Mouse (Mus musculus) activated CD4-positive, CD25-positive, alpha-beta regulatory T cell, adult 4 months (primary cell): Measurements from ENCODE around the gene Ephb1. TPM values are rescaled to one million over a fixed set of nuclear protein-coding genes. Genes with fewer than 3 reads are reported as not detected.

ENCODE experiments used
- ATAC-seq: one replicate; pipeline ENCODE4 v1.8.0; 2017
- polyA plus RNA-seq, 2 experiments: library from polyadenylated mRNA; unstranded; fragments of 100-300 nt; shearing (Covaris generic); gene quantifications; one replicate each; pipeline ENCODE4 v1.2.1; 2017

Ephb1 gene
- not detected for polyA plus RNA-seq

DNA sequence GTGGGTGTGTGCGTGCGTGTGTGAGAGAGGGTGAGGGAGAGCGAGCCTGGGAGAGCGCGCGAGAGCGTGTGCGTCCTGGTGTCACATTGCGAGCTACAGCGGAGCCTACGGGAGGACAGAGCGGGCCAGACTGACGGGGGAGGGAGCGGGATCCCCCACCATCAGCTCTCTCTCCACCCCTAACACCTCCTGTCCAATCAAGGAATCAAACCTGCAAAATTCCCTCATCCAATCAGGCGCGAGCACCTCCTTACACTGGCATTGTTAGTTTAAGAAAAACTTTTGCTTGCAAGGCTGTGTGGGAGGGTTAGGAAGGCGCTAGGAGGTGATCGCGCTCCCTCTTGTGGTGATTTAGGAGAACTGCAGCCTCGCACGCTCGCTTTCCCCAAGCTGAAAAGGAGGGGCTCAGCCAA, at the start of gene Ephb1:
Gene Ephb1 (minus strand): TSS at position 133 of the 413 bp plus-strand sequence.
- ATAC-seq: no peak

DNA sequence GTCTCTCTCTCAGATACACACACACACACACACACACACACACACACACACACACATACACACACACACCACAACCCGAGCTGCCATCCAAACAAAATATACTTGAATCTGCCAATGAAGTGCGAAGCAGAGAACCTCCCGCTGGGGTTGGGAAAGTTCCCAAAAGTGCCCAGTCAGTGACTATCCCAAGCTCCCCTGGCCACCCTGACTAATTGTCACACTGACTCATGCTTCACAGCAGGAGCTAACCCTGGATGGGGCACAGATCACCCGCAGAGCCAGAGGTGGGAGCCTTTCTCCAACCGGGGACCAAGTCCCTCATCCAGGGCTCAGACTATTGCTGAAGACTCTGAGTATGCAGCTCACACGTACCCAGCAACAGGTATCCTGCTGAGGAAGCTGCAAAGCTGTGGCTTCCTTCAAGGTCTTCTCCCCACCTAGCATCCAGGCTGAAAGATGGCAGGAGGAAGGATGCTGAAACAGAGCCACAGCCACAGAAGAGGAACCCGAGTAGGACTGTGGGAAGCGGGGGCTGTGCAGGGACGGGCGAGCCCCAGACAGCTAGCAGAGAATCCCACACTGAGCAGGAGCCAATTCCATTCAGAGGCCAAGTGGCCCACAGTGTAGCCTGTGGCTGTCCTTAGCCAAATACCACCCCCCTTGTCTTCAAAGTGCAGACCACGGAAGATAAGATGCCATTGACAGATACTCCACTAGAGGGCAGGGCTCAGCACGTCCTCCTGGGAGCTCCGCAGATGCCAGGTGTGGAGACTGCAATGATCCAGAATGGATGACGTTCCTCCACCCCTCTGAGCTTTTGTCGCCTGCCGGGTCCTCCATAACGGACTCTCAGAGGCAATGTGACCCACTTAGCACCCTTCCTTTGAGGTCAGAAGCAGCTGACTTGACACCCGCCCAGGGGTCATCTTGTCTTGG, 48.9 kb upstream of the Ephb1 start:
- ATAC-seq: no peak

DNA sequence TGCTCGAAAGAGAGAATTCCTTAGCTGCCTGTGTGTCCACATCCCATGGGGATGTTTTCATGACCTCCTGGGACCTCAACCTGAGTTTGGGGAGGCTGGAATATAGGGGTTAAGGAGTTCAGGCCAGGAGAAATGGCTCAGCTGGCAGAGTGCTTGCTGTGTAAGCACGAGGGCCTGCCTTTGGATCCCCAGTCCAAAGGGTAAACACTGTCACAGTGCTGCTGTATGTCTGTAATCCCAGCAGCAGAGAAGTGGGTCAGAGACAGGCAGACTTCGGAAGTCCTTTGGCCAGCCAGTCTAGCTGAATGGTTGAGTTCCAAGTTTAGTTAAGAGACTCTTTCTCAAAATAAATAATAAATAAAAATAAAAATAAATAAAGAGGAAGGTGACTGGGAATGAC, 48.2 kb upstream of the Ephb1 start:
- ATAC-seq: no peak

DNA sequence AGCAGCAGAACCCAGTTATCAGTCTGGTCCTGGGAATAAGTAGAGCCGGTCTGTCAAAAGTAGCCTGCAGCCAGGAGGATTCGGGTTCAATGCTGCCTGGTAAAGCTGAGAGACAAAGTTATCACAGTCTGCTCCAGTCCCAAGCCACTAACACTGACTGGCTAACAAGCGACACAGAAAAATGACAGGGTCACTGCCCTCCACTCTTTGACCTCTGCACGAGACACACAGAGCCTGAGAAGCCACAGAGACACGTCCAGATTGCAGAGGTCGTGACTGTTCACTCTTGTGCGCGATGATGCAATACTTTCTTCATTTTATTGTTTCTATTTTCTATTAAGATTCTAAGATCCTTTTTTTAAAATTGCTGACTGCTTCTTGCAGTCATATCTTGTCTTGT, 33.8 kb upstream of the Ephb1 start:
- ATAC-seq: no peak

DNA sequence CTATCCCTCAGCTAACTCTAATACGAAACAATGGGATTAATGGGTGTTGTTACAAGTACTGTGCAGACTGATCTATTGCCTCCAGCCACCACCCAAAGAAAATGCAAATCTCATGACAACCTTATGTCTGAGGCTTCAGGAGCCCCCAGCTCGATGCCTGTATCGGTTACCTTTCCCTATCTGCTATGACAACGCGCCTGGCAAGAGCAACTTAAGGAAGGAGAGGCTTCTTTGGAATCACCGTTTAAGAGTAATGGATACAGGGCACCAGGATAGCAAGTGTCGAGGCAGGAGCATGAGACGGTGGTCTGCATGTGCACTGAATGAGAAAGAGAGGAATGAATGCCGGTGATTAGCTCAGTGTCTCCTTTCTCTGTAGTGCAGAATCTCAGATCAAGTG, 32.3 kb upstream of the Ephb1 start:
- no peak for ATAC-seq

DNA sequence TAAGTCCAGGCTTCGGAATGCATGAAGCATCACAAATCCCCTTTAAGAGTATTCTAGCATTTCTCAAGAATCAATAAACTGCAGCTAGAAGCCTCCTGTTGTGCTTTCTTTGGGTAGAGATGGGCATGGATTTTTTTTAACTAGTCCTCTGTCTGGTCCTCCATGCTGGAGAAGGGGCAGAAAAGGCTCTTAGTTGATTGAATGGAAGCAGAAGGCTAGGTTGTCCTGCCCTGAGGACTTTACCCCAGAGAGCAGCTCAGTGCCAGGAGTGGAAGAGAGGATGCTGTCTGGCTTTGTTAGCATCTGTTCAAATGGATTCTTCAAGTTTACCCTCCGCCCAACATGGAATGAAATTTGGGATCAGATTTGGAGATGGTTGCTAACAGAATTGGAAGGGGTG, 25.7 kb upstream of the Ephb1 start:
- no peak for ATAC-seq

DNA sequence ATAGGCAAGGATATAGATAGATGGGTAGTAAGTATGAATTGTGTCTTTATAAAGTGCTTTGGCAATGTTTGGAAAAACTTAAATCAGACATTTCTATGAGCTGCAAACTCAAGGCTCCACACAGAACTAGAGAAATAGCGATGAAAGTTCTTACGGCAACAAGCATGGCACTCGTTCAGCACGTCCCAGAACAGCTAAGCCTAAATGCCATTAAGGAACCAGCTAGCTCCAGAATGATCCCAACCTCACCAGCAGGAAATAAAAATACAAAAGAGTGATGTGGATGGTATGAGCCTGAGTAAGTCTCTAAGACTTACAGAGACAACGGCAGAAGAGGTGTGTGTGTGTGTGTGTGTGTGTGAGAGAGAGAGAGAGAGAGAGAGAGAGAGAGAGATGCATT, 20.2 kb upstream of the Ephb1 start:
- ATAC-seq: no peak

DNA sequence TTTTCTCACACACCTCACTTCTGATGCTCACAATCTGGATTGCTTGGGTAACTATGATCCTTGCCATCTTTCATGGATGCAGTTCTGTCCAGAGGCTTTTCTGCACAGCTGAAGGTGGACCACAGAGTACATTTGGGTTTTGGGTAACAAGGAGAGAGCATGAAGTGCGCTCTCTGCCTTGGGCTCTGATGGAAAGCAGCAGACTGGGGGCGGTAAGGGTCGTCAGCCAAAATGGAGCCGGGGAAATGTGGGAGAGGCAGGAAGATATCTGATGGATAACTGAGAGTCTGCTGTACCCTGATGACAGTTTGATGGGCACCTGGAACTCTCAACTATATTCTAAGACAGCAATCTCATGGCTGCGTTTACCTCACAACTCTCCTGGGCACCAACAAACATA, 19.4 kb upstream of the Ephb1 start:
- no peak for ATAC-seq

DNA sequence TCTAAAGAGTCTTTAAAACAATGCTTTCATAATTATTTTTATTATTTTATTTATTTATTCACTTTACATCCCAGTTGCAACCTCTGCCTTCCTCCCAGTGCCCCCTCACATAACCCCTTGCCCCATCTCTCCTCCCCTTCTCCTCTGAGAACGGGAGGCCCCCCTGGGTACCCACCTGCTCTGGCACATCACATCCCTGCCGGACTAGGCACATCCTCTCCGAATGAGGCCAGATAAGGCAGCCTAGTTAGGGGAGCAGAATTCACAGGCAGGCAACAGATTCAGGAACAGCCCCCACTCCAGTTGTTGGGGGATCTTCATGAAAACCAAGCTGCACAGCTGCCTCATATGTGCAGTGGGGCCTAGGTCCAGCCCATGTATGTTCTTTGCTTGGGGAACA, 17.4 kb upstream of the Ephb1 start:
- ATAC-seq: no peak

DNA sequence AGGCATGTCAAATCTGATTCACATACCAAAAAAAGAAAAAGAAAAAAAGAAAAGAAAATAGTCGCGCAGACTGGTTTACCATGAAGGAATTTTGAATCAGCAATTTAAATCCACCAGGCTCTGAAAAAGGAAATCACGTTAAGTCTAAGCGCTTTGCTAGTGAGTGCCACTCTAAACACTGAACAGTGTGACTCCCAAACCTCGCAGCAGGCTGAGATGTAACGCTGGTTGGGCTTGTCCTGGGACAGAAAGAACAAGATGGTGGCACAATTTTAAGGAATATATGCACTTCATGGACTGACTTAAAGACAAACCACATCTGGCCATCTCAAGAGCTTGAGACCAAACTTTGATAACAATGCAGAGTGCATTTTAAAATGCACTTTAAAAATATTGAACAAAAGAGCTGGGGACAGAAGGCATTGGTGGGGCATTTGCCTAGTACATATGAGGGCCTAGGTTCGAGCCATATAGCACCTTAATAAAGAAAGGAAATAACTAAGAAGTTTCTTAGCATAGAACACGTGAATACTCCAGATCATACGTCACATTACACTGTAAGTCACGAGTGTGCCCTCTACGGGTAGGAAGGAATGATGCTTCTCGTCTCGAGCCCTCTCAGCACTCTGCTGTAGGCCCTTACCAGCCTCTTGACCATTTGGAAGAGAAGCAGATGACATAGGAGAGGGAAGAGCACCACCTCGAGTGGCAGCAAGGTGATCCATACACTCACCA, 16.7 kb upstream of the Ephb1 start:
- ATAC-seq: no peak

DNA sequence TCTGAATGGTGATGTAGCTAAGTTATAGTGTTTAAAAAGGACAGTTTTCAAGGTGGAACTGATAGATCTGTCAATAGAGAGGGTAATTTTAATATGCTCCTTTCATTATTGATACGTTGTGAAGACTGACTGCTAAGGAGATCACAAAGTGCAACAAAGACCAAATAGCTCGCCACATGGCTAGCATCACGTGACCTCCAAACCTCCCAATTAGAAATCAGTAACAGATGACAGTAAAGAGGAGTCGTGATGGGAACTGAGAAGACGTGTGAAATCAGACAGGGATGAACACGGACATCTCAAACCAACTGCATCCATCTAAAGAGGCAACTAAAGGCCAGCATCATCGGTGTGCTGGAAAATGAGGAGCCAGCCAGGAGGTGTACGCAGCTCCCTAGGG, 15.6 kb upstream of the Ephb1 start:
- no peak for ATAC-seq

DNA sequence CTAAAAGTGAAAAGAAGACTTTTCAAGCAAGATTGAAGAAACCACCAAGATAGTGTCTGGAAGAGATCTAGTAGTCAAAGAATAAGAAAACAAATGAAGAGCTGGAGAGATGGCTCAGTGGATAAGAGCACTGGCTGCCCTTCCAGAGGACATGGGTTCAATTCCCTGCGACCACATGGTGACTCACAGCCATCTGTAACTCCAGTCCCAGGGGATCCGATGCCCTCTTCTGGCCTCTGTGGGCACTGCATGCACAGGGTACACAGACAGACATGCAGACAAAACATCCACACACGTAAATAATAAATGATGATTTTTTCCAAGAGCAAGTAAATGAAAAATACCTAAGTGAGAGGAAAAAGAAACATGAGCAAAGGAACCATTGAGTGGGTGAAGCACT, 14.6 kb upstream of the Ephb1 start:
- no peak for ATAC-seq

DNA sequence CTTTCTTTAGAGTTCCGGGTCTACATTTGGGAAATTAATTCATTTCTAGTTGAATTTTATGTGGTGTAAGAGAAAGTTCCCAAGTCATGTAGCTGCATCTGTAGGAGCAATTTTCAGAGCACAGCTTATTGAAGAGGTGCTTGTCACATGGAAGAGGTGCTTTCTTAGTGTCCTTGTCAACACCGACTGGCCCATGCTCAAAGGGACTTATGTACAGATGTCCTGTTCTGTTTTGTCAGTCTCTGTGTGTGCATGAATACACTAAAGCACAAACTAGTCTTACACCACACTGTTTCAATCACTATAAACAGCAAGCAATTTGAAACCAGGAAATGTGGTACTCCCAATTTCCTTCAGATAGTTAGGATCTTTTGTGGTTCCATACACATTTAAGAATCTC, 13.3 kb upstream of the Ephb1 start:
- ATAC-seq: no peak

DNA sequence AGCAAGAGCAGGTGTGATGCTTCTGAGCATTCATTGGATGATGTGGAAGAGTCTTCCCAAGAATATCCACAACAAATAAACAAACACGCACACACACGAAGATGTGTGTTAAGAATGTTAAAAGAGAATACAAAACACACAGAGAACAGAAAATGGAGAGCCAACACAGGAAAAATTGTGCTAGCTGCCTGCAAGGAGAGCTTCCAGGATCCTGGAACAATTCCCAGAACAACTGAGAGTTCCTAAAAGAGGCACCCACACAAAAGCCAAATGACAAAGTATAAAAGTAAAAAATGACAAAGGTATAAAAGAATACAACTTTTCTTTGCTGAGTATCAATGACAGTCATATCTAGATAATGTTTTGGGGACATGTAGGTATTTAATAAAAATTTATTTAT, 11.0 kb upstream of the Ephb1 start:
- ATAC-seq: no peak

DNA sequence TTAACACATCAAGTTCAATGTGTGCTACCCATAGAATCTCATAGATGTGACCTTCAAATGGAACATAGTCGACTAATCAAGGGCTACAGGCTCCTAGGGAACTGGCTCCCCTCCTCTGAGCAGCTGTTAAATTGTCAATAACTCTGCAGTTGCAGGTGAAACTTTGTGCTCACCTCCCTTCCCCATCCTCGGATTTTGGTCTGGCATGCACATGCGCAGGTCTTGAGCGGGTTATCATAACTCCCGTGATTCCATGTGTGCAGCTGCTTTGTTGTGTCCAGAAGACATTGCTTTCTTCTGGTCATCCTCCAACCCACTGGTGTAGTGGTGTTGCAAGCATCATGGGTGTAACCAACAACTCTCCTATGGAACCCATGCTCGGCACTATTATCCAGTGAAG, 4.8 kb upstream of the Ephb1 start:
- ATAC-seq: no peak

DNA sequence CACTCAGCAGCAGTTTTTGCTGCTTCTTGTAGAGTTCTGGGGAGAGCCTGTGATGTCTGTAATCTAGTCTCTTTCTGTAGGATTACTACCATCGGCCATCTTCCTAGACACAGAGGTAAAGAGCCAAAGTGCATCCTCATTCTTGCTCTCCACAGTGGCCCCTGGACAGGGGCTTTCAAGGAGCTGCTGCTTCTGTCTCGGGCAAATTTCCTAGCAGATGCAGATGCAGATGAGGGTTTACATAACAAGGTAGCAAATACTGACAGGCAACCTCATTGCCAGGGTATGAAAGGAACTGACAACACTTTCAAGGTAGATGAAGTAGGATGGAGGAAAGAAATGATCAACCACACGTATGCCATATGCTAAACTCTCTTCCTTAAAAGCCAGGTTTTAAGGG, 4.2 kb upstream of the Ephb1 start:
- no peak for ATAC-seq

DNA sequence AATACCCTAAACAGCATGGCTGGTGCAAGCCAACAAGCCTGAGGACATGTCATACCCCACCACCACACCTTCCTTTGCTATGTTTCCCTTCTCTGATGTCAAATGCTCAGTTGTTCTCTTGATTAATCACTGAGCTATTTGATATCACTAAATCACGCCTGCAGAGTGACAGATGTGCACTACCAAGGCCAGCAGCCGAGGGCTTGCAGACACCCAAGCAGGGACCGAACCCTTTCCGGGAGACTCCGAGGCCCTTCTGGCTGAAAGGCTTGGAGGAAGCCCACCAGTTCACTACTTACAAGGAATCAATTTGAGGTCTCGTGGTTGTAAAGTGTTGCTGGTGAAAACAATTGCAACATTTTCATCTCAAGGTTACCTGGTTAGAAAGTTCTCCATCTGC, 3.5 kb upstream of the Ephb1 start:
- ATAC-seq: no peak

DNA sequence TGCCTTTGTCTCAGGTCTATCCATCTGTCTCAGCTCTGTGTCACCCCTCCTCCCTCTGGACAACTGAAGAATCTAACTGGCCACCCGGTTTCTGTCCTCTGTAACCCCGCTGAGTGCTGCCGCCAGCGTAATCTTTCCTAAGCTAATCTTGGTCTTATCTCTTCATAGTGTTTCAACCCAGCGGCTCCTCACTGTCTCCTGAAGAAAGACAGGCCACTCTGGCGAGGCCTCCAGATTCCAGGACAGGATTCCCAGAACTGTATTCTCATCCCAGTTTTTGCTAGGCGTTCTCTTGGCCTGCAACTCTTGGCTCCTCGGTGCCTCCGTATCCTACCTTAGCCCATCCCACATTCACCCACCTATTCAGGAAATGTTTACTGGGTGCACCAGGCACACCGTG, 2.0 kb upstream of the Ephb1 start:
- ATAC-seq: no peak

DNA sequence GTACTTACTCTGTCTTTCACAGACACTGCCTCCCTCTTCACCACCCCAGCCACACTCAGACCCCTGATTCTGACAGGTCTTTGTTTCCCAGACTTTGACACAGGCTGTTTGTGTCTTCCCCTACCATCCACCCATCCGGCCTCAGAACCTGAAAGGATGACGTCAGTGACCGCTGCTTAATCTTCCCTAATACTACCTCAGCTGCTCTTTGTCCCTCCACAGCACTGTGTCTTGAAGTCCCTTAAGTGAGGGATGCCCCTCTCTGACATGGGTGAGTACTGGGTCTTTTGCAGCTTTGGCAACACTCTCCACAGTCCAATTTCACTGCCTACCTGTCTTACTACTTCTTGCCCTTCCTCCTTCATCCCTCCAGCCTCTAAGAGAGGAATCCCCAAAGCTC, 1.2 kb upstream of the Ephb1 start:
- ATAC-seq: no peak

DNA sequence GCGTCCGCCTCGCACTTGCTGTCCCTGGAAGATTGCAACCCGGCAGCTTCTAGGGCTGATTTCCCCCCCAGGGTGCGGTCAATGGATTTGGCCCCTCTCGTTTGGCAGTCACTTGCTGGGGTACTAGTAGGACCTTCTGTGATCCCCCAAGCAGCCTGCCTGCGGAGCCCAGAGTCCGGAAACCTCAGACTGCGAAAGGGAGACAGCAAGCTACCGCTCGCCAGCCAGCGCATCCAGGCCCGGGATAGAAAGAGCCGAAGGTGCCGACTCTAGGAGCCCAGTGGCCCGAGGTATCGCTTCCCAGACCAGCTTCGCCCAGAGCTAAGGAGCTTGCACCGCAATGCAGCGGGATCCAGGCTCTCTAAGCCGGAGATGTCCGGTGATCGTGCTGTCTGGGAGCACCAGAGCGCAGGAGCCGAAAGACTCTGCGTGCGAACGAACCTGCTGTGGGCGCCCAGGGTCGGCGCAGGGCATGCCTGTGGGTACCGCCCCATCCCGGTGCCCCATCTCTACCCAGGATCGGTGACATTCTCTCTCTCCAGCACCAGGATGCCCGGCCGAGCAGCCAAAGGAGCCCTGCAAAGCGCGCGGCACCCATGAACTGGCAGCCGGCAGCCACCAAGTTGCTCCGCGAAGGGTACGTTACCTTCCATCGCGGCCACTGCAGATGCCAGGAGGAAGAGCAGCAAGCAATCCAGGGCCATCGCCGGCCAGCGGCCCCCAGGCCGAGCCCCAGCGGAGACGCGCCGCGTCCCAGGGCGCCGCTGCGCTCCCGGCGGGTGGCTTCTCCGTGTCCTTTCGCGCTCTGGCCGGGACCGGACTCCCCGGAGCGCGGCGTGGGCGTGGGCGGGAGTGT, 629 bp downstream of the Ephb1 start:
- ATAC-seq: no peak

DNA sequence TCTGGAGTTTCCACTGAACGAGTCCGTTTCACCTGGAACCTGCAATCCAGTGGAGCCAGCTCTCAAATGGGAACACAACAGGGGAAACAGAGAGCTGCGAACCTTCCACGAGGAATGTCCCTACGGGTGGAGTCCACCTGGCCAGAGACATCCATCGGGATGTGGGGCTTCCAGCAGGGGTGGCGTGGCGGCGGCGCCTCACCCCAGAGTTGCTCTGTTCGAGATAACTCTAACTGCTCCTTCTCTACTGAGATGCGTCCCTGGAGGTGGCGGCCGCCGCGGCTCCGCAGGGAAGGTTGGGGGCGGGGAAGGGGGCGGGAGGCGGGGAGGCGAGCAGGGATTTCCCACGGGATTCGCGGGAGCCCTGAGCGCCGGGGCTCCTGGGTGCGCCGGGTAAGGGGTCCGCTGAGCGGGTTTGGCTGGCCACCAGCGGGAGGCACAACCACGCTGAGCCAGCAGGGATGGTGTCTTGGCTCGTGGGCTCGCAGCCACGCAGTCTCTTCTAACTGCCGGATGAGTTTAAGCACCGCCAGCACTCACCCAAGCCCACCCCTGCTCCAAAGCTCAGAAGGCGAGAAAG, 1.3 kb downstream of the Ephb1 start:
- ATAC-seq: no peak

DNA sequence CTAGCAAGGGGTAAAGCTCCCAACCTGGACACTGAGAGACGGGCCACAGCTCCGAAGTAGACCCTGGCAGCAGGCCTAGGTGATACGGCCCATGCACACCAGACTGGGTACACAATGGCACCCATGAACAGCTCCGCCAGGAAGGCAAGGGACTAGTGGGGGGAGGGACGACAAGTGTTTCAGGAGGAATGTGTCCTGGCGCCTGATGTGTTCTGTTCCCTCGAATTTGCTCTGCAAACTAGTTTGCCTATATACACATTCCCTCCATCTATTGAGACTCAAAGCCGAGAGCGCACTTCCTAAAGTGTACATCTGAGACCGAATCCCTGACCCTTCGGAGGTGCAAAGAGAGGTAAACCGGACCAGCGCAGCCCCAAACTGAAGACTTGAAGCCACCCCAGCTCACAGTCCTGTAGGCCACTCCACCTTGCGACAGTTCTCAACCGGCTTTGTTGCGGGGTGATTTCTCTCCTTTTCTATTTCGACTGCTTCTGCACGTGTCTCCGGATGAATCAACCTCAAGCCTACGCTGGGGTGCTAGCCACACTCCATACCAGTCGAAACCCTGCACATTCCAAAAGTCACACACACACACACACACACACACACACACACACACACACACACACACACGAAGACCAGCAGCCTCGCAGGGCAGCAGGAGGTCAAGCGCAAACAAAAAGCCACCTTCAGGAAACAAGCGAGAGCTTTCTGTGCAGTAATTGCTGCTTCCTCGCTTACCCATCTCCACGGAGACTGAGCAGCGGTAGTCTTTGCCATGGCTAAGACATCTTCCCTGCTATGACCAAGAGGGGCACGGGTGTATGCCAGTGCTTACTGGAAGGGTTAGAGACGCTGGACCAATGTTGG, 2.1 kb downstream of the Ephb1 start:
- ATAC-seq: no peak
